Mouse (Mus musculus) 416B (cell line): ENCODE data around the gene Sept12.

Experiments used
- DNase-seq: peaks from one replicate; pipeline ENCODE4 v3.0.0; 2011; ENCODE audit warnings: low read depth

Sept12 gene

GRCm38 (mm10) chr16:4937351-4938190 lies 60.1 kb downstream of the Sept12 start:
- DNase-seq: no peak
